Mouse (Mus musculus) G1E (cell line): ENCODE data around the gene Atp11a.

Experiments
- CTCF ChIP-seq: IDR thresholded peaks from 2 replicates; pipeline ENCODE4 v1.5.1; 2012; ENCODE audit warnings: low read depth, low read length, inconsistent platforms, mixed read lengths
- GATA1 ChIP-seq: IDR thresholded peaks from 2 replicates; pipeline ENCODE4 v1.6.1; 2012; ENCODE audit warnings: borderline replicate concordance, low read length, inconsistent platforms, mixed read lengths
- POLR2AphosphoS5 ChIP-seq: IDR thresholded peaks from 2 replicates; pipeline ENCODE4 v1.6.1; 2012; ENCODE audit warnings: low read depth, low read length, inconsistent platforms; ENCODE audit not compliant: insufficient replicate concordance

DNA sequence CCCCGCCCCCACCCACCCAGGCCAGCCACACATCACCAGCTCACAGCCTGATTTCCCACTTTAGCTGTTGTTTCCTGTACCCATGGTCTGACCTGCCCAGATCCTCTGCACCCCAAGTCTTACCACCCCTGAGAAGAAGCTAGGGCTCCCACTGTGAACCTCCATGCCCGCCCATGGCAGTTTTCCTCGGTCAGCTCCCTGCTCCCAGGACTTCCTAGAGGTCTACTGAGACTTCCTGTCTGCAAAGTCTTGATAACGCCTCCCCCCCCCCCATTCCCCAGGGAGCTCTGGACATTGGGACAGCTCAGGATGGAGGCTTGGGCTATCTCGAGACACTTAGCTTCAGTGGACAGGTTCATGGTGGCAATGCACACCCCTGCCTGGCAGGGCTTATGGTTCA lies 148.3 kb downstream of the Atp11a start:
- TF ChIP-seq CTCF, result no peak
- TF ChIP-seq GATA1, result no peak
- TF ChIP-seq POLR2AphosphoS5, result no peak
